Mouse (Mus musculus): ENCODE results near the gene Zfand6. TPM values are rescaled to one million over a fixed set of nuclear protein-coding genes. Genes with fewer than 3 reads are reported as not detected.

Gene Zfand6
- polyA plus RNA-seq, 1 experiment from 2014 or later: 180 TPM

DNA sequence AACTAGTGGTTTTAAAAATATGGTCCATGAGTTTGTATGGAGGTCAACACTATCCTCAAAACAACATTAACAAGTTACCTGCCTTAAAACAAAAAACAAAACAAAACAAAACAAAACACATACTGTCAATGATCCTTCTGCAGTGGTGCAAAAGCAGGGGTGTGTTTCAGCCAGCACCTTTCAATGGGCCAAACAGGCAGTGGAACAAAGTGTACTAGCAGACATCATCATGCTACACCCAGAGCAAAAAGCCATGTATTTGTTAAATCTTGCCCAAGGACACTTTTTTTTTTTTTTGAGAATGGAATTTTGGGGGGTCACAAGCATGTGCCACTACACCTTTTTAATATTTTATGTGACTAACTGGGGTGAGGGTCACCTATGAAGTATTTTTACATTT lies 52.8 kb downstream of the Zfand6 start:
- Histone ChIP-seq H3K9me3 (ENCODE audit: control insufficient read depth, low read length) (no peaks in the 10 kb centered on the region), H3K9ac (ENCODE audit: low read depth, low read length) (no peak overlapping the region), H3K4me1 (ENCODE audit: control insufficient read depth, insufficient read depth, low read length) (no peaks in the 10 kb centered on the region), H3K27ac (ENCODE audit: low read depth, low read length) (no peak overlapping the region), H3K4me3 (ENCODE audit: low read length) (no peak overlapping the region), H3K27me3 (ENCODE audit: control insufficient read depth, insufficient read depth, low read length) (no peaks in the 10 kb centered on the region), H3K4me2 (replicated peaks; ENCODE audit: low read depth, low read length) (no peak overlapping the region), H3K36me3 (ENCODE audit: control insufficient read depth, insufficient read depth, low read length) (peaks cover 7% of the 10 kb centered on the region; the same call in 1 of the 2 replicates)
- ATAC-seq (ENCODE audit: low FRiP score, low TSS enrichment): no peak

DNA sequence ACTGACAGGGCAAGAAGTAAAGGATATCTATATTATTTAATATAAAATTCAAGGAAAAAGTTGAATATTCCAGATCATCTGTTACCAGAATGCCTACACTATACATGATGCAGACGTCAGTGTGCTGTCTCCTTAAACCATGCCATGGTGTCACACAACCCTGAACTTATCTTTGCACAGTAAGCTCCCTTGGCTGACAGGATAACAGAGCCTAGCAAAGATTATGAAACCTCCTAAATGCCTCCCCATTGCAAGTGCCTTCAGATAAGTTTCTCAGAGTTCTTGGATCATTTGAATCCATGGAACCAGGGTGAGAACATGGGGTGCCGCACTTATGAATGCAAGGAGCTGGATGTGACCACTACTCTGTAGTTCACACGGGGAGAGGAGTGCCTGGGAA lies 57.9 kb downstream of the Zfand6 start:
- Histone ChIP-seq H3K4me1 (ENCODE audit: control insufficient read depth, insufficient read depth, low read length) (no peaks in the 10 kb centered on the region), H3K9me3 (ENCODE audit: control insufficient read depth, low read length) (no peaks in the 10 kb centered on the region), H3K27me3 (ENCODE audit: control insufficient read depth, insufficient read depth, low read length) (no peaks in the 10 kb centered on the region), H3K9ac (ENCODE audit: low read depth, low read length) (no peak overlapping the region), H3K27ac (ENCODE audit: low read depth, low read length) (no peak overlapping the region), H3K4me3 (ENCODE audit: low read length) (no peak overlapping the region), H3K36me3 (ENCODE audit: control insufficient read depth, insufficient read depth, low read length) (peaks cover 19% of the 10 kb centered on the region), H3K4me2 (replicated peaks; ENCODE audit: low read depth, low read length) (no peak overlapping the region)
- no peak for ATAC-seq (ENCODE audit: low FRiP score, low TSS enrichment)
- 93% methylated on average over 3 of the region's 3 CpGs for WGBS

DNA sequence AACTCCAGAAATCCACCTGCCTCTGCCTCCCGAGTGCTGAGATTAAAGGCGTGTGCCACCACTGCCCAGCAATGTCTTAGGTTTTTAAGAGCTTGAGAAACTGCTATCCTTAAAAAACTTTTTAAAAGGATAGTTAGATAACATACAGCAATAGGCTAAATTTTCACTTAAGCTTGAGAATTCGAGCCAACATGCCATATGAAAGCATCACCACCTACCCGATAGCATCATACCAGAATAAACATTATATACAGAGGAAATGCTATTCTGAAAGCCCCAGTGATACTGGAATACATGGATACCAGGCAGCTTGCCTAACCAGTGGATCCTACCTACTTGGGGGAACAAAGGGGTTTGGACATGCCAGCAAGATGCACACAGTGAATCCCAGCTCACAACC lies 66.0 kb downstream of the Zfand6 start:
- no peak for ATAC-seq (ENCODE audit: low FRiP score, low TSS enrichment)
- WGBS: 96% methylated on average over 4 of the region's 4 CpGs
- H3K36me3 ChIP-seq (ENCODE audit: control insufficient read depth, insufficient read depth, low read length): peaks cover 15% of the 10 kb centered on the region
- H3K9me3 ChIP-seq (ENCODE audit: control insufficient read depth, low read length): no peaks in the 10 kb centered on the region
- no peak overlapping the region for H3K4me2 ChIP-seq (replicated peaks; ENCODE audit: low read depth, low read length)
- no peaks in the 10 kb centered on the region for H3K27me3 ChIP-seq (ENCODE audit: control insufficient read depth, insufficient read depth, low read length)
- H3K4me3 ChIP-seq (ENCODE audit: low read length): no peak overlapping the region
- H3K4me1 ChIP-seq (ENCODE audit: control insufficient read depth, insufficient read depth, low read length): no peaks in the 10 kb centered on the region
- no peak overlapping the region for H3K27ac ChIP-seq (ENCODE audit: low read depth, low read length)
- no peak overlapping the region for H3K9ac ChIP-seq (ENCODE audit: low read depth, low read length)

GRCm38 (mm10) chr7:84620956-84621355 lies 68.8 kb downstream of the Zfand6 start:
- Histone ChIP-seq H3K27ac (ENCODE audit: low read depth, low read length) (no peak overlapping the region), H3K4me1 (ENCODE audit: control insufficient read depth, insufficient read depth, low read length) (no peaks in the 10 kb centered on the region), H3K4me2 (replicated peaks; ENCODE audit: low read depth, low read length) (no peak overlapping the region), H3K36me3 (ENCODE audit: control insufficient read depth, insufficient read depth, low read length) (peaks cover 24% of the 10 kb centered on the region), H3K9me3 (ENCODE audit: control insufficient read depth, low read length) (no peaks in the 10 kb centered on the region), H3K9ac (ENCODE audit: low read depth, low read length) (no peak overlapping the region), H3K27me3 (ENCODE audit: control insufficient read depth, insufficient read depth, low read length) (no peaks in the 10 kb centered on the region), H3K4me3 (ENCODE audit: low read length) (no peak overlapping the region)
- WGBS: 94% methylated on average over 3 of the region's 3 CpGs
- ATAC-seq (ENCODE audit: low FRiP score, low TSS enrichment): no peak

- WGBS: 90% methylated on average over 2 of the region's 2 CpGs
- ATAC-seq (ENCODE audit: low FRiP score, low TSS enrichment): no peak
- Histone ChIP-seq H3K27me3 (ENCODE audit: control insufficient read depth, insufficient read depth, low read length) (no peaks in the 10 kb centered on the region), H3K4me1 (ENCODE audit: control insufficient read depth, insufficient read depth, low read length) (no peaks in the 10 kb centered on the region), H3K27ac (ENCODE audit: low read depth, low read length) (no peak overlapping the region), H3K4me3 (ENCODE audit: low read length) (no peak overlapping the region), H3K36me3 (ENCODE audit: control insufficient read depth, insufficient read depth, low read length) (peaks cover 20% of the 10 kb centered on the region; the same call in 1 of the 2 replicates), H3K9me3 (ENCODE audit: control insufficient read depth, low read length) (no peaks in the 10 kb centered on the region), H3K4me2 (replicated peaks; ENCODE audit: low read depth, low read length) (no peak overlapping the region), H3K9ac (ENCODE audit: low read depth, low read length) (no peak overlapping the region)
Measured at GRCm38 (mm10) chr7:84618951-84619350, 70.8 kb downstream of the Zfand6 start.

GRCm38 (mm10) chr7:84612445-84612844 lies 77.3 kb downstream of the Zfand6 start:
- H3K4me1 ChIP-seq (ENCODE audit: control insufficient read depth, insufficient read depth, low read length): no peaks in the 10 kb centered on the region
- H3K27ac ChIP-seq (ENCODE audit: low read depth, low read length): no peak overlapping the region
- H3K36me3 ChIP-seq (ENCODE audit: control insufficient read depth, insufficient read depth, low read length): peaks cover 14% of the 10 kb centered on the region; the same call in 1 of the 2 replicates
- no peak overlapping the region for H3K9ac ChIP-seq (ENCODE audit: low read depth, low read length)
- no peak overlapping the region for H3K4me3 ChIP-seq (ENCODE audit: low read length)
- H3K4me2 ChIP-seq (replicated peaks; ENCODE audit: low read depth, low read length): no peak overlapping the region
- 83% methylated on average over 4 of the region's 4 CpGs for WGBS
- ATAC-seq (ENCODE audit: low FRiP score, low TSS enrichment): no peak
- no peaks in the 10 kb centered on the region for H3K27me3 ChIP-seq (ENCODE audit: control insufficient read depth, insufficient read depth, low read length)
- H3K9me3 ChIP-seq (ENCODE audit: control insufficient read depth, low read length): no peaks in the 10 kb centered on the region

GRCm38 (mm10) chr7:84611609-84612008 lies 78.2 kb downstream of the Zfand6 start:
- no peak for ATAC-seq (ENCODE audit: low FRiP score, low TSS enrichment)
- H3K4me2 ChIP-seq (replicated peaks; ENCODE audit: low read depth, low read length): no peak overlapping the region
- no peaks in the 10 kb centered on the region for H3K27me3 ChIP-seq (ENCODE audit: control insufficient read depth, insufficient read depth, low read length)
- no peak overlapping the region for H3K4me3 ChIP-seq (ENCODE audit: low read length)
- no peak overlapping the region for H3K9ac ChIP-seq (ENCODE audit: low read depth, low read length)
- H3K4me1 ChIP-seq (ENCODE audit: control insufficient read depth, insufficient read depth, low read length): no peaks in the 10 kb centered on the region
- H3K9me3 ChIP-seq (ENCODE audit: control insufficient read depth, low read length): no peaks in the 10 kb centered on the region
- H3K36me3 ChIP-seq (ENCODE audit: control insufficient read depth, insufficient read depth, low read length): peaks cover 9% of the 10 kb centered on the region; the same call in 1 of the 2 replicates
- WGBS: 85% methylated on average over 1 of the region's 1 CpGs
- H3K27ac ChIP-seq (ENCODE audit: low read depth, low read length): no peak overlapping the region

- Histone ChIP-seq H3K4me3 (ENCODE audit: low read length) (peak within 1 kb of the TSS; percentile 56), H3K36me3 (ENCODE audit: control insufficient read depth, insufficient read depth, low read length) (no peaks in the 10 kb centered on the region), H3K4me1 (ENCODE audit: control insufficient read depth, insufficient read depth, low read length) (no peaks in the 10 kb centered on the region), H3K27me3 (ENCODE audit: control insufficient read depth, insufficient read depth, low read length) (no peaks in the 10 kb centered on the region), H3K4me2 (replicated peaks; ENCODE audit: low read depth, low read length) (peak within 1 kb of the TSS; percentile 89), H3K9ac (ENCODE audit: low read depth, low read length) (peak within 1 kb of the TSS; percentile 42), H3K27ac (ENCODE audit: low read depth, low read length) (no peak within 1 kb of the TSS), H3K9me3 (ENCODE audit: control insufficient read depth, low read length) (no peaks in the 10 kb centered on the region)
- ATAC-seq (ENCODE audit: low FRiP score, low TSS enrichment): peak; percentile 77
- WGBS: 0% methylated on average over 10 of the region's 10 CpGs
Measured at GRCm38 (mm10) chr7:84606293-84606749, 83.4 kb downstream of the Zfand6 start, which contains the start of gene Fah. Gene Fah, minus strand, starts transcription at chr7:84606722.

DNA sequence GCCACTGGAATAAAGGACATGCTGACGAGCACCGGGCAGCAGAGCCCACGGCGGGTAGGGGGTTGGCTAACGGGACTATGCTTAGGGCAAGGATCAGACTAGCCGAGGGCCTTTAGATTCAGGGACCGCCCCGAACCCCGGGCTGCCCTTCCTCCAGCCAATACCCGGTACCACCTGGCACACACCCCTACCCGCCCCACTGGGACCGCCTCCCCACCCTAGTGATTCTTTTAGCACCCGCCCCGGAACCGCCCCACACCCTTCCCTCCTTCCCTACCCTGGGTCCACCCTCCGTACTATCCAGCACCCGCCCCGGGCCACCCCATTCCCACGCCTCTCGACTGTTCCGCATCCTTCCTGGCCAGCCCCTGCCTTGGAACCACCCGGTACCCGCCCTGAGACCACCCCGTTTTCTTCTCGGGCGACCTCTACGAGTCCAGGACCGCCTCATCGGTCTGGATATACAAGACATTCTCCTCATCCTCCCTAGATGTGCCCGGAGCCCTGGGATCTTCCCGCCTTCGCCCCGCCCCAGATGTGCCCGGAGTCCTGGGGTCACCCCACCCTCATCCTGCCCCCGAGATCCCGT lies 84.0 kb downstream of the Zfand6 start:
- Histone ChIP-seq H3K27me3 (ENCODE audit: control insufficient read depth, insufficient read depth, low read length) (no peaks in the 10 kb centered on the region), H3K4me2 (replicated peaks; ENCODE audit: low read depth, low read length) (peak overlapping the region; percentile 89), H3K4me3 (ENCODE audit: low read length) (peak overlapping the region; percentile 56), H3K27ac (ENCODE audit: low read depth, low read length) (no peak overlapping the region), H3K9ac (ENCODE audit: low read depth, low read length) (peak overlapping the region; percentile 42), H3K36me3 (ENCODE audit: control insufficient read depth, insufficient read depth, low read length) (no peaks in the 10 kb centered on the region), H3K9me3 (ENCODE audit: control insufficient read depth, low read length) (no peaks in the 10 kb centered on the region), H3K4me1 (ENCODE audit: control insufficient read depth, insufficient read depth, low read length) (no peaks in the 10 kb centered on the region)
- under 1% methylated on average over 36 of the region's 36 CpGs for WGBS
- peak; percentile 86 for ATAC-seq (ENCODE audit: low FRiP score, low TSS enrichment)
